Mouse (Mus musculus): ENCODE results near the gene Zfp354a.

DNA sequence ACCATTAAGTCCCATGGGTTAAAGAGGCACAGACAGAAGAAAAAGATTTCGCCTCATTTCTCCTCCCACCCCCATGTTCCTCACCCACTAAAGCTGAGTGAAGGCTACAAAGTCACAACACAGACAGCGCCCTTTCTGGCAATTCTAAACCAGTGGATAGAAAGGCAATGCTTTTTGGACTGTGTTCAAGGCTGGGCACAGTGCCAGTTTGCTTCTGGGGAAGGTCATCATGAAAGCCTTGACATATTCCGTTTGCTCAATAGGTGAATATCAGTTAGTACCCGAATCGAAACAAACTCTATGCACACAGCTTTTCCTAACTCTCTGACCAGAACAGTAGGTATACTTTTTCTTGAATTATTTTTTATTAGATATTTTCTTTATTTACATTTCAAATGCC is 47.2 kb upstream of the Zfp354a start:
- TF ChIP-seq CTCF (IDR thresholded peaks at IDR 0.05; ENCODE audit: control insufficient read depth, insufficient read depth, insufficient read length) (no peak), MAX (IDR thresholded peaks at IDR 0.05) (no peak), MYOD1 (IDR thresholded peaks at IDR 0.05; ENCODE audit: control insufficient read depth, insufficient read length, low read depth) (no peak), CEBPB (IDR thresholded peaks at IDR 0.05; ENCODE audit: low read depth) (no peak), FOSL1 (IDR thresholded peaks at IDR 0.05; ENCODE audit: insufficient read depth, low read length, poor library complexity, severe bottlenecking) (no peak), USF1 (IDR thresholded peaks at IDR 0.05; ENCODE audit: low read depth) (no peak), MYOG (IDR thresholded peaks at IDR 0.05; ENCODE audit: control insufficient read depth, extremely low read depth, insufficient read length) (no peak)
